Mouse (Mus musculus) CD8-positive naive resting alpha-beta T cell, adult 2 months (primary cell): ENCODE data around the gene Catsper3.

Experiments used
- DNase-seq, 2 experiments: peaks; one replicate each; pipeline ENCODE4 v3.0.0; 2022; ENCODE audit warnings: low read depth in 2 of 2, low spot score in 2 of 2

The Catsper3 gene

GRCm38 (mm10) chr13:55826796-55827678 lies 42.7 kb downstream of the Catsper3 start:
- no peak for DNase-seq

GRCm38 (mm10) chr13:55827679-55828140 lies 43.3 kb downstream of the Catsper3 start:
- no peak for DNase-seq

DNA sequence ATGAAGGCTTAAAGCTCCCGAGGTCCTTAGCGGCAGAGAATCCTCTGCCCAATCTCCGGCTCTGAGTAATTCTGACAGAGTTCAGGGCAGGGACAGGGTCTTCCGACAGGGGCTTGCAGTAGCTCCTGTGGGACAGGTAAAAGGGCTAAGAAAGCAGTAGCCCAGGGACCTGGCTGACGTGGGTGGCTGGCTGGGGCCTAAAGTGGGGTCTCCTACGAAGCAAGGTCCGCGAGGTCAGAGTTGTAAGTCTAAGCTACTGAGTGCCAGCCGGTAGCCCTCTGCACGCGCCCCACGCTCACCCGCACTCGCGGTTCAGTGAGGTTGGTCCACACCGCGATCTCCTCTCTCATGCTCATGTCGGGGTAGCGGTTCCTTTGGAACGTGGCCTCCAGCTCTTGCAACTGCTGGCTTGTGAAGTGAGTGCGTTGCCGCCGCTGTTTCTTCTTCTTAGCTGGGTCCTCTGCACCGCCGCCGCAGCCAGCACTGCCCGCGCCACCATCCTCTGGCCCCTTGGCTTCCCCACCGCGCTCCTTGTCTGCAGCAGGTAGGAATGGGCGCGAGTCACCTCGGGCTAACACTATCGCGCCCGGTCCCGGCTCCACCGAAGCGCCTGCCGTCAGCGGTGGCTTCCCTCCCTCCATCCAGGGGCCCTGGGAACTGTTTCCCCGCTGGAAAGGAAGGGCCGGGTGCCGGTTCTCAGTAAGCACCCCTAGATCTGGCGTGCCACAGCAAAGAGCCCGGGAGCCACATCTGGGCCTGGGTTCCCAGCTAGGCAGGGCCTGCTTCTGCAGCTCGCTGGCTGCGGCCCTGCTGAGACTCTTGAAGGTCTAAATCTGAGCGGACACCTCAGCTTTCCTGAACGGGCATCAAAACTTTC lies 44.0 kb downstream of the Catsper3 start:
- no peak for DNase-seq

GRCm38 (mm10) chr13:55829018-55829655 lies 44.8 kb downstream of the Catsper3 start:
- DNase-seq: no peak

DNA sequence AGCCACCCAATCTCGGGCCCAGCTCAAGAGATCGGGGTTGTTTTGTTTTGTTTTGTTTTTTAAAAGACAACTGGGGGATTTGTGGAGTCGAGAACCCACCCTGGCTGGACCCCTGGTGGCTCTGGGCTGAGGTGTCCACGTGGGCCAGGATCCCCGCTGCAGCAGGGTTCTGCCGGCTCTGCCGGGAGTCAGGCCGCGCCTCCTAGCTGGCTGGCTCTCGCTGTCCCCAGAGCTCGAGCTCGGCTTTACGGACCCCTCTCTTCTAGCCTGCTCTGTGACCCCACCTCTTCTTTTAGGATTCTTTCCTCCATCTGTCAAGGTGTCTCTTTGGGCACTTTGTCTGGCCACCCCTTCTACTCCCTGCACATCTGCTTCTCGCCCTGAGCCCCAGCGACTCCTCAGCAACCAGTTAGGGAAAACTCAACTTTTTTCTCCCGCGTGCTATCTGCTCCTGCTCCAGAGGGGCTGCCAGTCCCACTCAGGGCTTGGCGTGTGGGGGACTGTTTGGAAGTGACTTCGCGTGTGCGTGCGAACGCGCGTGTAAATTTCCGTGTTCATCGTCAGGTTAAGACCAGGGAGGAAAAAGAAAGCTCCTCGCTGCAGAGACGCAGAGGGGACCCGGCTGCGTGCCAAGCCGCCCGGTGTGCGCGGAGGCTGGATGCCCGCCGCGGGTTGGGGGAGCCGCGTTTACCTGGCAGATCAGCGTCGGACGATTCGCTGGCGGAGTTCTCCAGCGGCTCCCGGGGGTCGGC lies 45.9 kb downstream of the Catsper3 start:
- DNase-seq: no peak

DNA sequence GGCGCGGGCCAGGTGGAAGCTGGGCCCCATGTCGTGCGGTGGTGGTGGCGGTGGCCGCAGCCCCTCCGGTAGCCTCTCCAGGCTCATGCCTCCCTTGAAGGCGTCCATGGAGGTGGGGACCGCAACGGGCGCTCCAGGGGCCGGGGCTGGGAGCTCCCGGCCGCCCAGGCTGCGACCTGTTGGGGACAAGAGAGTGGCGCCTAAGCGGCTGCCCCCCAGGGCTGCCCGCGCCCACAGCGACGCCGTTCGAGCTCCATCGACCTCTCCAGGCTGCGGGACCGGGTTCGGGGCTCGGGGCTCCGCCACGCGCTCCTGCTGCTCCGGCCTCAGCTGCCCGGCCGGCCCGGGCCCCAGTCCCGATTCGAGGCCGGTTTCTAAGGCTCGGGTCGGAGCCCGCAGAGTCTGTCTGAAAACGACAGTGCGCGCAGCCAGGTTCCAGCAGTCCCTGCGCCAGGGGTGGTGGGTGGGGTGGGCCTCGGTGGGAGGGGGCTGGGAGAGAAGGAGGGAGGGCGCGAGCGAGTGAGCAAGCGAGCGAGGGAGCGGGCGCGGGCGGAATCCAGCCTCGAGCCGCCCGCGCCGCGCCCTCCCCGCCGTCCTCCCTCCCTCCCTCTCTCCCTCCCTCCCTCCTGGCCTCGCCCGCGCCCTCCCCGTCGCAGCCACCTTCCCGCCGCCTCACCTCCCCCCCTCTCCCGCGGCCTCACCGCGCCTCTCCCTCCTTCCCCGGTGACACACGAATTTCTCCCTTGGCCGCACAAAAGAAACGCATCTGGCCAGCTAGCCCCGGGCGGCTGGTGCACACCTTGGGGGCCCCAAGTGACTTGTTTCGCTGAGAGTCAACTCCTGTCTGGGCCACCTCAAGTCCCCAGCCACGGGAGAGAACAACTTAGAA lies 46.7 kb downstream of the Catsper3 start:
- DNase-seq: no peak

- no peak for DNase-seq
These were observed 47.4 kb downstream of the Catsper3 start for GRCm38 (mm10) chr13:55831722-55832160.

GRCm38 (mm10) chr13:55832602-55833001 lies 48.2 kb downstream of the Catsper3 start:
- no peak for DNase-seq

DNA sequence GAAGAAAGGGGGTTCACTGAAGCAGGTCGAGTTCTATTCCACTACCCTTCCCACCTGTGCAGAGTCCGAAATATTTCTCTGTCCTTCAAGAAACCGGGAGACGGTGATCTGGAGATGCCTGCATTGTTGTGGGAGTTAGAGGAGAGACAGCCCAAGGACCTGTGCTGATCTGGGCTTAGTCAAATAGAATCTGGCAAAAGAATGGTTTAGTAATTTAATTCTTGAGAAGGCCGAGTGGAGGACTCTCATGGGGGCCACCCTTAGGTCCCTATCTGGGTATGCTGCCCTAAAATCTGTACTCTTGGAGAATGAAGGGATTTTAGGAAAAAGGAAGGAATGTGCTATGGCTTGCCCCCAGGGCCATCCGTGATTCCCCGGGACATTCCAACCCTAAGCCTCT lies 49.6 kb downstream of the Catsper3 start:
- DNase-seq: no peak

DNA sequence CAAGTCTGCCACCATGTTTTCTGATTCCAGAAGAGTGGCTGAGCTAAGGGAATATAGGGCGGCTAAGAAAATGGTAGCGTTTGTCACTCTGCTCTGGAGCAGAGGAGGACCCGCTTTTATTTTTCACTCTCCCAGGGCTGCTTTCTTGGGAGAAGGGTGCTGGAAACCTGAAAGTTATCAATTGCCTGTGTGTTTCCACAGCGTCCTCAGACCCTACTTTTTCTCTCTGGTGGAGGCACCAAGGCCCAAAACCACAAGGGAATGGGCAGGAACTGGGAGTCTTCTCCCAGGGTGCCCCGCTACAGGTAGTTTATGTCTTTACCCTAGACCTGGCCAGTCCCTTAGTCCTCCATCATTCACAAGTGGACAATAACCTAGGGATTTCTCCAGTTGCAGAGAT lies 50.3 kb downstream of the Catsper3 start:
- no peak for DNase-seq

DNA sequence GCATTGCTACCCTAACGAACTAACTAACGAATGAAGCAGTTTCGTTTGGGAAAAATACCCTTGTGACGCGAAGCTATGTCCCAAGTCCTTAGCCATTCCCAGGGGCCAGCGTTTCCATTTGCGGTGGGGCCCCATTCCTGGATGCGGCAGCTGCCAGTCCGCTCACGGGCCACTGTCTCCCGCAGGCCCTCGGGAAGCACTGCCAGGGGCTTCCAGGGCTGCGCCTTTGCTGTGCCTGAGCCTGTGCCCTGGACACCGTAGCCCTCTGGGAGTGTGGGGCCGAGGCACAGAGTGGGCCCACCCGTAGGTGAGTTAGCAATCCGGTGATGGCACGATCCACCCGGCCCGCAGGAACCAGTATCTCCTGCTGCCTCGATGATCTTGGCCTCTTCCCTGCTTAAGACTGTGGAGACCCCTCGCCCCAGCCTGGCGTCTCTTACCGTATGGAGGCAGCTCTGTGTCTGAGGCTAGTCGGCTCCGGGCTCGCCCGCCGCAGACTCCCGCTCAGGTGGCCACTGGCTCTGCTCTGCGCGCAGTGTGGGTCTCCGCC lies 51.3 kb downstream of the Catsper3 start:
- DNase-seq: no peak

DNA sequence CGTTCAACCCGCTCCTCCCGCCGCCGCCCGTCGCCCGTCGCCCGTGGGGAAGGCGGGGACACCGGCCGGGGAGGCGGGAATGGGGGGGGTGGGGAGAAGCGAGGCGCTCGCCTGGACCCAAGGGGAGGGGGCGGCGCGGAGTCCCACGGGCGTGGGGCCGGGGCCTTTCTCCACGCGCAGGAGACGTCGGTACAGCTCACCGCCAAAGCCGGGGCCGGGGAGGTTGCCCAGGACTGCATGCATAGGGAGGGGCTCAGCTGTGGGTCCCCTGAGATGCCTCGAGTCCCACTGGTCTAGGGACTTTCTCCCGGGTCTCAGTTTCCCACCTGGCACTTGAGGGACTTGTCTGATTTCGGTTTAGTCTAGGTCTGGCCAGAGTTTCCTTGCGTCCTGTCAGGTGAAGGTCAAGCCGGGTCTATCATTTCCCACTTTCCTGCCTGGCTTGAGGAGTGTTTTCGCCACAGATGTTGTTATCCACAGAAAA lies 51.8 kb downstream of the Catsper3 start, which contains the start of gene Pitx1:
Pitx1 (minus strand) TSS at position 51 of the 484 bp plus-strand sequence.
- no peak for DNase-seq

DNA sequence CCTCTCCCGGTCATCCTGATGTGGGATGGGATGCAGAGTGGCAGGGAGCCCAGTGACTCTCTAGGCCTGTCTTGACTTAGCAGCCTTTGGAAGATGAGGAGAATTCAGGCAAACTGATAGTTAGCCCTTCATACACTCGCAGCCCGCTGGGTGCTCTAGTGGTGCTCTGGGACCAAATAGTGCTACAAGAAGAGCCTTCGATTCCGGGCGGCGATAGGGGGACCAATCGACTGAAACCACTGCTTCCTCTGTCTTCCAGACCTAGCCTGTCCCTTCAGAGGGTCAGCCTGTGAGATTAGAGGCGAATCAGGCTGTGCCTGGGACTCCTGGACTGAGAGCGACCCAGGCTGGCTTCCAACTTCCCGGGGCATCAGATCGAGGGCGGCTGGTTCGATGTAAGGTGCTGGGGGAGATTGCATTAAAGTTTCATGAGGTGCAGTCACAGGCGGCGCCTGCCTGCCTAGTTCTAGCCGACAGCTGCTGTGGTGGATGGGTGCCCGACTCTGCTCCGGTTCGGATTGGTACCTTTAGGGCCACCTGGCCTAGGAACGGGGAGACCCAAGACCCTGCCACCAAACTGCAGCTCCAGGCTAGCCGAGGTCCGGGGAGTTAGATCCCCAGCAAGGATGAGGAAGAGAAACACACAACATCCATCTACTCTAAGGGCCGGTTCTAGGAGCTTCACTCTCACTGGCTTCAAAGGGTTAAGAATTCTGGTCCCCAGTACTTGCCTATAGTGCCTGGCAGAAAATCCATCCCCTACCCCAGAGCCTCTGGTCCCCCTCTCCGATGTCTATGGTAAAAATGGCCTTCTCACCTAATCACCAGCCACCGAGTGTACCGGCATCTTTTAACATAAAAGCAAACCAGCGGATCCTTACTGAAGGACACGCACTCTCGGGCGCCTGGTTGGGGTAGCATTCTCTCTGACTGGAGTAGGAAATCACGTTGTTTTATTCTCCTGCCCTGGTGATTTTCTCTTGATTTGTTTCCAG lies 52.7 kb downstream of the Catsper3 start:
- DNase-seq: no peak

DNA sequence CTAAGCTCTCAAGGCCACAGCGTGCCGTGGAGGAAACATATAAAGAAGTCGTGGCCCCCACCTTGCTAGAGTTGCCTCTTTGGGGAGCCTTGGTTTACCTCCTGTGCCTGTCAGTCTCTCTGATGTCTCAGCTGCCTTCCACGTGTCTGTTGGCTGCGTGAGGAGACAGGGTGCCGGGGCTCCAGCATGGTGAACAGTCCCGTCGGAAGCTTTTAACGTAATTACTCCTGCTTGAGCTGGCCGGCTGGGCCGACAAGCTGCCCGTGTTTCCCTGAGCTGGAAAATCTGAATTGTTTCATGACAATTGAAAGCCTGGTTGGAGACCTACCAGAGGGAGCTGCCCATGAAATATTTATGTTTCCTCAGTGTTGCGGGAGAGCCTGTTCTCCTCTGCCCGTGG lies 55.9 kb downstream of the Catsper3 start:
- no peak for DNase-seq

DNA sequence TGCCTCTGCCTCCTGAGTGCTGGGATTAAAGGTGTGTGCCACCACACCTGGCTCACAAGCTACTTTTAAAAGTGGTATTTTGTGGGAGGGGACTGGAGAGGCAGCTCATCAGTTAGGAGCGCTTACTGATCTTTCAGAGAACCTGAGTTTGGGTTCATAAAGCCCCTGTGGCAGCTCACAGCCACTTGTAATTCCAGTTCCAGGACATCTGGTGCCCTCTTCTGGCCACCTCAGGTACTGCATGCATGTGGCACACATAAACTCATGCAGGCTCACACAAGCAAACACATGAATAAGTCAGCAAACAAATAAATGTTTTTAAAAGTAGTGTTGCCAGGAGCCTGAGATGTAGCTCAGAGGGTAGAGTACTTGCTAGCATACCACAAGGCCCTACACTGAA lies 59.3 kb downstream of the Catsper3 start:
- no peak for DNase-seq

DNA sequence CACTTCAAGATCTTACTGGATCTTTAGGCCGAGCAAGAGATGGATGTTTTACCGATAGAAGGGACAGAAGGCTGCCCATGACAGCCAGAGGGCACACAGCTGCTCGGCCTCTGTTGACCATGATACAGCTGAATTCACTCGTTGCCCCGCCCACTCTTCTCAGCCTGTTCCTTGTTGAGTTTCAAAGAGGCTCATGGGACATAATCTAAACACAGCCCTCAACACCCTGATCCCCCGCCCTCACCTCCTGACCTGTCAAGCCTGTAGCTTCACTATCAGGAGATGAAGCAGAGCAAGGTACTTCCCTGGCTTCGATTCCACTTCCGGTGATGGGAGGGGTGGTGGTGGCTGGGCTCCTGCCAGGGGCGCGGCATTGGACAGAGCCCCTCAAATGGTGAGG lies 63.4 kb downstream of the Catsper3 start:
- DNase-seq: no peak

GRCm38 (mm10) chr13:55848604-55849190 lies 64.3 kb downstream of the Catsper3 start:
- no peak for DNase-seq

DNA sequence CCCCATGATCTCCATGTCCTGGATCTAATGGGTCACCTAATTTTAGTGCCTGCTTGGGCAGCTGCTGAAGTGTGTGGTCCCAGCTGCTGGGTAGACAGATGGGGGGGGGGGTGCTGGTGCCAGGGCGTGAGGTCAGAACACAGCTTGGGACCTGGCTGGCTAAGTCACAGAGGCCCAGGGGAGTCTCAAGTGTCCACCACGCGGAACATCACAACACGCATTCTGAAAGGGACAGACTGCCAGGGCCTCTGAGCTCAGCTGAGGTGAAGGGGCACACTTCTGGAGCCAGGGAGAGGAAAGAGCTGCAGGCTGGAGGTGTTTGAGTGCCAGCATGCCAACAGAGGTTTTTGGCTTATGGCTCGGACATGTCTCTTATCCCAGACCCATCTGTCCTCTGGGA lies 66.4 kb downstream of the Catsper3 start:
- no peak for DNase-seq
